Mouse (Mus musculus): Measurements from ENCODE around the gene Slc16a12.
"Not testable (repeated sequence)": the region's sequence is repeated elsewhere in the genome, so short reads cannot be mapped to it uniquely, and the experiment has no call there.

Slc16a12 gene

GRCm38 (mm10) chr19:34666127-34666526 lies 81.0 kb downstream of the Slc16a12 start:
- DNase-seq (ENCODE audit: low spot score) = peak; percentile 45

DNA sequence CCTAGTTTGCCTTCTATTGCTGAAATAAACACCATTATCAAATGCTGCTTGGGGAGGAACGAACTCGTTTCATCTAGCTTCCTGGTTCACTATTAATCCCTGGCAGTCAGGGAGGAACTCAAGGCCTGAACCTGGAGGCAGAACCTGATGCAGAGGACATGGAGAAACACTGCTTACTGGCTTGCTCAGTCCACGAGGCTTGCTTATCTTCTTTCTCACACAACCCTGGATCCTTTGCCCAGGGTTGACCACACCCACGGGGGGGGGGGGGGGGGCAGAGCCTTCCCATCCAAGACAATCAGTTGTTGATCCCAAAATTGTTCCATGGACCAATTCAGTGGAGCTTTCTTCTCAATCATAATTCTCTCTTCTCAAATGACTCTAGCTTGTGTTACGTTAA lies 84.3 kb downstream of the Slc16a12 start:
- DNase-seq (ENCODE audit: low spot score) = no peak

DNA sequence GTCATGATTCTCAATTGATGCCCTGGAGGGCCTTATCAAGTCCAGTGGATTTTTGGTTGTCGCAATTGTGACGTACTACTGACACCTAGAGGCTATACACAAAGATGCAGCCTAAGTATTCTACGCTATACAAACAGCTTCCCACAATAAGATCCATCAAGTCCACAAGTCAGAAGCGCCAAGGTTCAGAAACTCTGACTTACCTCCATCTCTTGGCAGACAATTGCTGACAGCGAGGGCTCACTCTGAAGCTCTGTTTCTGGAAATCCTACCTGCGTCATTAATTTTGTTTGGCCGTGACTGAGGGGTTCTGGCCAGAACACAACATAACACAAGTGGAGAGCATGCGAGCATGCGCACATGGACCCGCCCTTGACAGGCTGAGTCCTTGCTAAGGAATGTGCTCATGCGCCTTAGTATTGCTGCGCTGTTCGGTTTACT lies 85.0 kb downstream of the Slc16a12 start:
- peak; percentile 52 for DNase-seq (ENCODE audit: low spot score)

GRCm38 (mm10) chr19:34656511-34657298 lies 90.4 kb downstream of the Slc16a12 start:
- no peak for DNase-seq (ENCODE audit: low spot score)

- no peak for DNase-seq (ENCODE audit: low spot score)
These were observed 91.8 kb downstream of the Slc16a12 start for GRCm38 (mm10) chr19:34655227-34655805.

GRCm38 (mm10) chr19:34650997-34651396 lies 96.1 kb downstream of the Slc16a12 start:
- DNase-seq (ENCODE audit: low spot score) = no peak

GRCm38 (mm10) chr19:34650276-34650675 lies 96.8 kb downstream of the Slc16a12 start:
- no peak for DNase-seq (ENCODE audit: low spot score)

GRCm38 (mm10) chr19:34647630-34648029 lies 99.5 kb downstream of the Slc16a12 start:
- not testable (repeated sequence) for DNase-seq (ENCODE audit: low spot score)

GRCm38 (mm10) chr19:34642616-34643015 lies 104.5 kb downstream of the Slc16a12 start:
- DNase-seq (ENCODE audit: low spot score) = no peak

GRCm38 (mm10) chr19:34640623-34641022 lies 106.5 kb downstream of the Slc16a12 start, which contains the start of the genes Ifit1bl2 and Ifit1:
Gene Ifit1bl2 (minus strand): TSS chr19:34640743.
Gene Ifit1 (plus strand): TSS chr19:34640871.
- DNase-seq (ENCODE audit: low spot score) = no peak

GRCm38 (mm10) chr19:34636933-34637557 lies 110.0 kb downstream of the Slc16a12 start:
- peak; percentile 15 for DNase-seq (ENCODE audit: low spot score)

GRCm38 (mm10) chr19:34633484-34633883 lies 113.6 kb downstream of the Slc16a12 start:
- no peak for DNase-seq (ENCODE audit: low spot score)

DNA sequence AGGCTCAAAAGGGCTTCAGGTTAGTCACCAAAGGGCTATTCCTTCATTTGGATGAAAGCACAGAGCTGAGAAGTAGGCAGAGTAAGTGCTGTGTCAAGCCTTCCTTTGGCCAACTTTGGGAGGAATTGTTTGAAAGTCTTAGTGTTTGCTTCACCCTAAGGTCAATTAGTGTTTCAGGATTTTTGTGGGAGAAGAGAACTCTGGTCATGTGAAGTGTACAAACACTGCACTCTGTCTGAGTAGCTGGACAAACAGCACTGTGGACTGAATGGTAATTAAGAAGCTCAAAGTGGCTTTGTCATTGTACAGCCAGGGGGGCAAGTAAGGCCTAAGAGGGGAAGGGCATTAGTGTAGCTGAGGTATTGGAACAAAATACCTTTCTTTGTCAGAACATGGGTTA lies 115.6 kb downstream of the Slc16a12 start:
- no peak for DNase-seq (ENCODE audit: low spot score)

DNA sequence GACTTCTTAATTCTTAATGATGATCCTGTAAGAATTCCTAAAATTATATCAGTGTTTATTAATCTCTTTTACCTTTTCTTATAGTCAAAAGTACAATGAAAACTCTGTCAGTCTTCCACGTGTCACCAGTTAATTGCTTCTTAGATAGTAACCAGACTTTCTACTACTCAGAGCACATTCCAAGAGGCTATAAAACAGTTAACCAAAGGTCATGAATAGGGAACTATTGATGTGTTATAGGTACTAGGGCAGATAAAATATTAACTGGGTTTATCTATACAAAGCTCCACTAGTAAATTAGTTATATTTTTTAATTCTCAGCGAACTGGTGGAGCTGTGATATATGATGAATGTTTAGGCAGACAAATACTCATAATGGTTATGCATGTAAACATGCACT lies 119.6 kb downstream of the Slc16a12 start:
- no peak for DNase-seq (ENCODE audit: low spot score)

GRCm38 (mm10) chr19:34624663-34625062 lies 122.4 kb downstream of the Slc16a12 start:
- no peak for DNase-seq (ENCODE audit: low spot score)

DNA sequence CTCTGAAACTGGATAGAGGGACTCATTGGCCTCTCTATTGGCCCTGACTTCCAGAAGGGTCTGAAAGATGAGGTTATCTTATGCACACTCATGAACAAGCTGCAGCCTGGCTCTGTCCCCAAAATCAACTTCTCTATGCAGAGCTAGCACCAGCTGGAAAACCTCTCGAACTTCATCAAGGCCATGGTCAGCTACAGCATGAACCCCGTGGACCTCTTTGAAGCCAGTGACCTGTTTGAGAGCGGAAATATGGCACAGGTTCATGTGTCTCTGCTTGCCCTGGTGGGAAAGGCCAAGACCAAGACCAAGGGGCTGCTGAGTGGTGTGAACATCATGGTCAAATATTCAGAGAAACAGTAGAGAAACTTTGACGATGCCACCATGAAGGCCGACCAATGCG lies 123.3 kb downstream of the Slc16a12 start:
- DNase-seq (ENCODE audit: low spot score) = no peak

- no peak for DNase-seq (ENCODE audit: low spot score)
These were observed 126.2 kb downstream of the Slc16a12 start for GRCm38 (mm10) chr19:34620871-34621270.
